Mouse (Mus musculus): ENCODE data around the gene Capn15. TPM values are rescaled to one million over a fixed set of nuclear protein-coding genes. Genes with fewer than 3 reads are reported as not detected.

The Capn15 gene
- polyA plus RNA-seq, 1 experiment from 2014 or later = 25.7 TPM

DNA sequence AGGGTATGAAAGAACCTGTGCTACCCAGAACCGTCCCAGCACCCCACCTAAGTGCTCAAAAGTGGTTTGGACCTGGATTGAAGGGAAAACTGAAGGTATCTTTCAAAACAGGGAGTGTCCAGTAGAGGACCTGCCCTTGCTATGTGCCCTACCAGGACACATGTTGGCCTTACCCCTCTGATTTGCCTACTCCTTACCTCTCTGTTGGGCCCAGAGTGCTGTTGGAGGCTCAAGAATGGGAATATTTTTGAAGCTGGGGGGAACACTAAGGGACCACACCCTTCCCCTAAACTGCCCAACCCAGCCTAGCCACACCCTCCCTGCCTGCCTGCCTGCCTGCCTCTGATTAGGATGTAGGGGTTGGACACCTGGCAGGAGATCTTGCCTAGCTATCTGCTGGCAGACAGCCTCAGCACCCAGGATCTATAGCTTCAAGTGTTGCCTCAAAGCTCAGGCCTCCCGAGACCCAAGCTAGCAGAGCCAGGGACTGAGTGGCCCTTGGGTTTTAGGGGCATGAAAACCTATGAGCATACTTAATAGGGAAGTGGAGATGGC is 42.9 kb downstream of the Capn15 start:
- WGBS = 85% methylated on average over 2 of the region's 2 CpGs
- Histone ChIP-seq H3K9me3 (ENCODE audit: control insufficient read depth, low read length) (no peaks in the 10 kb centered on the region), H3K27me3 (ENCODE audit: control insufficient read depth, insufficient read depth, low read length) (no peaks in the 10 kb centered on the region), H3K27ac (replicated peaks; ENCODE audit: low read depth, low read length) (no peak overlapping the region), H3K4me3 (ENCODE audit: low read depth, low read length) (no peak overlapping the region; the same call in 1 of the 2 replicates), H3K36me3 (ENCODE audit: control insufficient read depth, insufficient read depth, low read length) (peaks cover 3% of the 10 kb centered on the region; the same call in 1 of the 2 replicates), H3K4me1 (ENCODE audit: control insufficient read depth, insufficient read depth, low read length) (peaks cover 11% of the 10 kb centered on the region), H3K4me2 (ENCODE audit: low read depth, severe bottlenecking) (peak overlapping the region; percentile 69; the same call in 1 of the 2 replicates), H3K9ac (ENCODE audit: low read length) (no peak overlapping the region)
- DNase-seq (ENCODE audit: low spot score) (no peak), ATAC-seq (ENCODE audit: insufficient number of reproducible peaks, low FRiP score, low TSS enrichment, low read depth) (no peak; the same call in 1 of the 2 replicates)

DNA sequence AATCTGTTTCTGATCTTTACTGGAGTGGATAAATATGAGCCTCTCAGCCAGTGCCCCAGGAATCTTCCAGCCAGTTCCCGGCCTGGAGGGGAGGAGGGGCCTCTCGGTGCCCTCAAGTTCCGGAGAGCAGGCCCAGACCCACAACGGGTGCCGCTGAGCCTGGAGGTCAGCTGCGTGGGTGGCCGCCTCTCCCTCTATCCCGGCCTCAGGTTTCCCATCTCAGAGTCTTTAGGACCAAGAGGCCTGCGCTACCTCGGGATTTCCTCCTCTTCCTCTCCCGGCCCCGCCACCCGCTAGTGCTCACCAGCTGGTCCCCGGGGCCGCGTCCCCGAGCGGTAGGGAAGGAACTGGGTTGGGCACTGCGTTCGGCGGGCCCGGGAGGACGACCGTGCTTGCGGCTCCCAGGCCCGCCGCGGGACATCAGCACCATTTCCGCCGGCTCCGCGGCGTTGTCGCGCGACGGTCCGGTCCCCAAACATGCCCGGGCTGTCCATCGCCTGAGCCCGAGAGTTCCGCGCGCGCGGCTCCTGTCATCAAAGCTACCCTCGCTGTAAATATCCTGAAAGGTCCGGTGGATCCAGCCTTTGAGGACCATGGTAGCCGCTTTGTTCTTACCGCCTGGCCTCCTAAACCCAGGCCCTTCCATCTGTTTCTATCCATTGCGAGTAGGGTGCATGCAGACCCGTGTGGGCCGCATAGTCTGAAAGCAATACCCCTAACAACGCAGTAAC is 43.9 kb downstream of the Capn15 start:
- peak overlapping the region; percentile 97 for H3K9ac ChIP-seq (ENCODE audit: low read length)
- WGBS = 3% methylated on average over 53 of the region's 54 CpGs
- peaks cover 10% of the 10 kb centered on the region for H3K36me3 ChIP-seq (ENCODE audit: control insufficient read depth, insufficient read depth, low read length)
- ATAC-seq (ENCODE audit: insufficient number of reproducible peaks, low FRiP score, low TSS enrichment, low read depth) (peak; percentile 70; the same call in 1 of the 2 replicates), DNase-seq (ENCODE audit: low spot score) (peak; percentile 86)
- H3K4me2 ChIP-seq (ENCODE audit: low read depth, severe bottlenecking) = peak overlapping the region; percentile 69
- no peaks in the 10 kb centered on the region for H3K9me3 ChIP-seq (ENCODE audit: control insufficient read depth, low read length)
- H3K4me3 ChIP-seq (ENCODE audit: low read depth, low read length) = peak overlapping the region; percentile 92
- H3K27me3 ChIP-seq (ENCODE audit: control insufficient read depth, insufficient read depth, low read length) = no peaks in the 10 kb centered on the region
- H3K27ac ChIP-seq (replicated peaks; ENCODE audit: low read depth, low read length) = peak overlapping the region; percentile 89
- peaks cover 11% of the 10 kb centered on the region for H3K4me1 ChIP-seq (ENCODE audit: control insufficient read depth, insufficient read depth, low read length)

DNA sequence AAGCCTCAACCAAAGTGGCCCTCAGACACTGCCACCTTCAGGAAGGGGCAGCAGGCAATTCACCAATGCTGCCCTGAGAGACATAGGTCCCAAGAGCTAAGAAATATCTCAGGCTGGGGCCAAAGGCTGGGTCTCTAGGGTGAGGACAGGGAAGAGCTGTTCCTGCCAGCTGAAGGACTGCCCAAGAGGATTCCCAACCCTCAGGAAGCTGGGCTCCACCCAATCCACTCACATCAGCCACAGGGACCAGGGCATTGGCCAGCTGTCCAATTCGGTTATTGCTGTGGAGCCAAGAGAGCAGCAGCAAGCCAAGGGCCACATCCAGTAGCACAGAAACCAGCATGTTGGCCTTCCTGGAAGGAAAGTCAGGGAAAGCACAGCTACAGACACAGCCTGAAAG is 51.1 kb downstream of the Capn15 start:
- WGBS = 80% methylated on average over 1 of the region's 1 CpGs
- H3K9me3 ChIP-seq (ENCODE audit: control insufficient read depth, low read length) = no peaks in the 10 kb centered on the region

DNA sequence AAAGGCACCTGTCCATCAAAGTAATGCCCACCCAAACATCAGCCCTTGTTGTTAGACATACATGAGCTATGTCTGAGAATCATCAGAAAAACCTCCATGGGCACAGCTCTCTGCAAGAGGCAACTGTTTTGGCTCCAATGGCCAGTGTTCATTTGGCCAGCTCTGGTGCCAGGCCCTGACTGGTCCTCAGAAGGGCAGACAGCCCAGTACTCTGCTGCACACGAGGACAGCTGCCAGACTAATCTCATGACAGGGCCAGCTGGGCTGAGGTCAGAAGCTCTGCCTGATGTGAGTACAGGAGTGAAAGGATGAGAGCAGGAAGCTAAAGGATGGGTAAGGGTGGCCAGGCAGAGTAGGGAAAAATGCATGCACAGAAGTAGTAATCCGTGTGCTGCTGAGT is 60.2 kb downstream of the Capn15 start:
- 74% methylated on average over 2 of the region's 2 CpGs for WGBS
- no peak overlapping the region for H3K9ac ChIP-seq (ENCODE audit: low read length)
- H3K4me3 ChIP-seq (ENCODE audit: low read depth, low read length) = no peak overlapping the region
- no peaks in the 10 kb centered on the region for H3K27me3 ChIP-seq (ENCODE audit: control insufficient read depth, insufficient read depth, low read length)
- H3K4me2 ChIP-seq (ENCODE audit: low read depth, severe bottlenecking) = no peak overlapping the region
- no peak for ATAC-seq (ENCODE audit: insufficient number of reproducible peaks, low FRiP score, low TSS enrichment, low read depth)
- H3K27ac ChIP-seq (replicated peaks; ENCODE audit: low read depth, low read length) = no peak overlapping the region
- H3K4me1 ChIP-seq (ENCODE audit: control insufficient read depth, insufficient read depth, low read length) = no peaks in the 10 kb centered on the region
- peaks cover 13% of the 10 kb centered on the region; the same call in 1 of the 2 replicates for H3K36me3 ChIP-seq (ENCODE audit: control insufficient read depth, insufficient read depth, low read length)
- H3K9me3 ChIP-seq (ENCODE audit: control insufficient read depth, low read length) = no peaks in the 10 kb centered on the region
- no peak for DNase-seq (ENCODE audit: low spot score)

More for the DNA sequence above, 51.1 kb downstream of the Capn15 start:
- no peak overlapping the region for H3K4me3 ChIP-seq (ENCODE audit: low read depth, low read length)
- H3K27me3 ChIP-seq (ENCODE audit: control insufficient read depth, insufficient read depth, low read length) = no peaks in the 10 kb centered on the region
- H3K36me3 ChIP-seq (ENCODE audit: control insufficient read depth, insufficient read depth, low read length) = peaks cover 31% of the 10 kb centered on the region
- H3K4me2 ChIP-seq (ENCODE audit: low read depth, severe bottlenecking) = no peak overlapping the region
- H3K9ac ChIP-seq (ENCODE audit: low read length) = no peak overlapping the region
- no peak overlapping the region for H3K27ac ChIP-seq (replicated peaks; ENCODE audit: low read depth, low read length)
- no peak for DNase-seq (ENCODE audit: low spot score)
- no peaks in the 10 kb centered on the region for H3K4me1 ChIP-seq (ENCODE audit: control insufficient read depth, insufficient read depth, low read length)
- no peak for ATAC-seq (ENCODE audit: insufficient number of reproducible peaks, low FRiP score, low TSS enrichment, low read depth)

DNA sequence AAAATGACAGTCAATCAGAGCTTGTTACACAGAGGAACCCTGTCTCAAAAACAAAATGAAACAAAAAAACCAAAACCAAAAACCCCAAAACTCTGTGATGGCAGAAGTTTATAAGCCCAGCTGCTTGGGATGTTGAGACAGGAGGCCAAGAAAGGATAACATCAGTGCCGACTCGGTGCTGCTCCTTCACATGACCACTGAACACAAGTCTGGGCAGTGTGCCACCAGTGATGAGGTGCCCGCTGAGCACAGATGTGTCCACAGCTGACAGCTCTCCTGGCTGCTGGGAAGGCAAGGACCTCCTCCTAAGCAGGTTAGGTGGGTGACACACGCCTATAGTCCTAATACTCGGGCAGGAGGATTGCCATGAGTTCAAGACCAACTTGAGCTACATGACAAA is 63.5 kb downstream of the Capn15 start:
- Histone ChIP-seq H3K9ac (ENCODE audit: low read length) (no peak overlapping the region), H3K27me3 (ENCODE audit: control insufficient read depth, insufficient read depth, low read length) (no peaks in the 10 kb centered on the region), H3K36me3 (ENCODE audit: control insufficient read depth, insufficient read depth, low read length) (0 out of 2 replicates have a peak, but pooled peaks cover 3% of the 10 kb centered on the region), H3K27ac (replicated peaks; ENCODE audit: low read depth, low read length) (no peak overlapping the region), H3K4me3 (ENCODE audit: low read depth, low read length) (no peak overlapping the region), H3K9me3 (ENCODE audit: control insufficient read depth, low read length) (no peaks in the 10 kb centered on the region), H3K4me2 (ENCODE audit: low read depth, severe bottlenecking) (no peak overlapping the region), H3K4me1 (ENCODE audit: control insufficient read depth, insufficient read depth, low read length) (peaks cover 5% of the 10 kb centered on the region)
- DNase-seq (ENCODE audit: low spot score) (no peak), ATAC-seq (ENCODE audit: insufficient number of reproducible peaks, low FRiP score, low TSS enrichment, low read depth) (no peak)
- 80% methylated on average over 5 of the region's 5 CpGs for WGBS

DNA sequence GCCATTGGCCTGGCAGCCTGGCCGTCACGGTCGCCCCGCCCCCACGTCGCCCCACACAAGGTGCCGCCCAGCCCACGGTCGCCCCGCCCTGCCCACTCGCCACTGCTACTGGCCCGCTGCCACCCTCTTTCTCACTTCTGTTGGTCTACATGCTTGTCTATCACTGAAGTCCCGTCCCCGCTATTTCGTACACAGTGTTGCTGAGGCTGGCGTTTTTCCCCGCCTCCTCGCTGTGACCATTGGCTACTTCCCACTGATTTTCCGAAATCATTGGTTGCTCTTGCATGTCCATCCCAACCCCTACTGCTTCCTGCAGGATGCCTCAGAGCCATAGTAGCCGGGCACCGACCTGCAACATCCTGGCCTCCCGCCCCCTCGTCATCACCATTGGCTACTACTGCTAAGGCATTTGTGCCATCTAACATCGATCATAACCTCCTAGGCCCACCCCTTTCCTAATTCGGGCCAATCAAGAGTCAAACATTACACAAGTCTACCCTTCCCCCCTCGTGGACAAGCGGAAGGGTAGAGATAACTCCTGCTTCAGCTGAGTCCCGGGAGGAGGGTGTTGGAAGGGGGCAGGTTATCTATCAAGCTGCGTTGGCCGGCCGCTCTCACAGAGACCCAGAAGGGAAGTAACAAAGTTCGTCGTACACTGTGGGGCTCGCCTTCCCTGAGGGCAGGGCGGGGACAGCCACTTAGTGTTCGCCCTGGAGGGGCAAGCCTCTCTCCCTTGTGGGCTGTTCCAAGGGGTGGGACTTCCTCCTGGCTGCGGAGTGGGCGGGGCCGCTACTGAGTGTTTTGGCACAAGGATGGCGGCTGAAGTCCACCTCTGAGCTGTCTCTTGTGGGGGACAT is 65.6 kb downstream of the Capn15 start:
- Histone ChIP-seq H3K4me1 (ENCODE audit: control insufficient read depth, insufficient read depth, low read length) (peaks cover 5% of the 10 kb centered on the region), H3K4me2 (ENCODE audit: low read depth, severe bottlenecking) (peak overlapping the region; percentile 95), H3K27ac (replicated peaks; ENCODE audit: low read depth, low read length) (peak overlapping the region; percentile 74; the same call in 1 of the 2 replicates), H3K9ac (ENCODE audit: low read length) (peak overlapping the region; percentile 78), H3K9me3 (ENCODE audit: control insufficient read depth, low read length) (no peaks in the 10 kb centered on the region), H3K27me3 (ENCODE audit: control insufficient read depth, insufficient read depth, low read length) (no peaks in the 10 kb centered on the region), H3K36me3 (ENCODE audit: control insufficient read depth, insufficient read depth, low read length) (no peaks in the 10 kb centered on the region), H3K4me3 (ENCODE audit: low read depth, low read length) (peak overlapping the region; percentile 94)
- under 1% methylated on average over 40 of the region's 40 CpGs for WGBS
- DNase-seq (ENCODE audit: low spot score) (peak; percentile 99), ATAC-seq (ENCODE audit: insufficient number of reproducible peaks, low FRiP score, low TSS enrichment, low read depth) (peak; percentile 99)

DNA sequence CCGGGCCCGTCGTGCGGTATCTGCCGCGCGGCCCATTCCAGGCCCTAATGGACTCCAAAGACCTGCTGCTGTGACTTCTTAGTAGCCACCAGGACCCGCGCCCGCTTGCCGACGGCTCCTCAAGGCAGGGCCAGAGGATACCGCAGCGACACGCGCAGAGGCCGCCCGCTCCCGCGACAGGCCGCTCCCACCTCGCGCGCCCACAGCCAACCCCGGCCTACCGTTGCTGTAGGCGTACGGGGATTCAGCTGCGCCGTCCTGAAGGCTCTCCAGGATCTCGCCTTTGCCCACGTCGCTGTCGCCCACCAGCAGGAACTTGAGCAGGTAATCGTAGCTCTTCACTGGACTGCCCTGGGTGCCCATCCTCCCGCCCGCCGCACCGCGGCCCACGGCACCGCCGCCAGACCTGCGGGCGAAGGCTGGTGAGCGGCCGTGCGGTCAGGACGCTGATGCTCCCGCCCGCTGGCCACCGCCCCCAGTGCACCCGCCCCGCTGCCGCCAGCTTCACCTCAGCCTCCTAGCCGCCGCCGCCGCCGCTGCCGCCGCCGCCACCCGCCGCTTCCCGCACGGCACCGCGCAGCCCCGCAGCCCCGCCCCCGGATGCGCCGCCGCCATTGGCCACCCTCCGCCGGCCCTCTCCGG is 66.3 kb downstream of the Capn15 start, which contains the start of gene Rab40c:
Gene Rab40c, minus strand, starts transcription at position 584 of the 642 bp plus-strand sequence.
- peak within 1 kb of the TSS; percentile 78 for H3K9ac ChIP-seq (ENCODE audit: low read length)
- H3K4me3 ChIP-seq (ENCODE audit: low read depth, low read length) = peak within 1 kb of the TSS; percentile 94
- H3K4me1 ChIP-seq (ENCODE audit: control insufficient read depth, insufficient read depth, low read length) = peaks cover 5% of the 10 kb centered on the region
- no peaks in the 10 kb centered on the region for H3K36me3 ChIP-seq (ENCODE audit: control insufficient read depth, insufficient read depth, low read length)
- DNase-seq (ENCODE audit: low spot score) = peak; percentile 50
- peak within 1 kb of the TSS; percentile 74; the same call in 1 of the 2 replicates for H3K27ac ChIP-seq (replicated peaks; ENCODE audit: low read depth, low read length)
- ATAC-seq (ENCODE audit: insufficient number of reproducible peaks, low FRiP score, low TSS enrichment, low read depth) = peak; percentile 1; the same call in 1 of the 2 replicates
- WGBS = under 1% methylated on average over 56 of the region's 78 CpGs
- no peaks in the 10 kb centered on the region for H3K27me3 ChIP-seq (ENCODE audit: control insufficient read depth, insufficient read depth, low read length)
- H3K4me2 ChIP-seq (ENCODE audit: low read depth, severe bottlenecking) = peak within 1 kb of the TSS; percentile 95
- no peaks in the 10 kb centered on the region for H3K9me3 ChIP-seq (ENCODE audit: control insufficient read depth, low read length)
